In the genomic region with DNA sequence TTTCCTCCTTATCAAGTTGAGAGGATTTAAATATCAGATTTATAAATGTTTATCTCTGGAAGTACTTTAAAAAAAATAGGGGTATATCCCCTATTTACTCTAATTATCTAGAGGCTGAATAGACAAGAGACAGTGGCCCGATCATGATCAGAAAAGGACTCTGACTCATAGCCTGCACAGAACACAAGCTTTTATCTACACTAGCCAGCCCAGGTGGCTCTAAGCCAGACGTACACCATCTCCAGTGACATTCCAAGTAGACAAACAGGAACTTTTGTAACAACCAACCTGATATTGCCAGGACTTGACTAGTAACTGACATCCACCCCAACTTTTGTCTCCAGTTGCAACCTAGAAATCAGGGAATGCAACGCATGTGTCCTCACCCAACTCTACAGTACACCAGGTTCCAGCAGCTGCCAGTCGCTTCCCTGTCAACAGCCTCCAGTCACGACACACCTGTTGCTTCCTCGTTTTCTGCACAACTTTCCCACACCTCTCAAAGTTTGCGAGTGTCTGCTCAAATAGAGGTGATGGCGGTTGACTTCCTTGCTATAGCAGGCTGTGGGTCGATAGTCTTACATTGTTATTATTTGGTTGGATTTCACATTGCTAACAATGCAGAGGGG, we compare ENCODE assay signal across 26 mouse cellular contexts.
DNase-seq lines count a peak whose midpoint lies in the region; ATAC-seq and TF ChIP-seq lines count a peak whose summit lies in the region.
"Had no signal": no experiment of that assay in that cellular context is flagged by ENCODE, and none has a peak within 500 bp of the region (broad histone marks: within the 10 kb centered on the region; RNA-seq: fewer than 3 reads in every experiment).

No protein-coding gene starts in this region.

- no peak overlapping the region for H3K9ac ChIP-seq in forebrain, embryonic 14.5 days (ENCODE audit: low read length)
- H3K9ac ChIP-seq in liver, postnatal 0 days (replicated peaks): no peak overlapping the region
- H3K9ac ChIP-seq in liver, embryonic 11.5 days (ENCODE audit: low read depth, low read length): no peak overlapping the region
- H3K9ac ChIP-seq: forebrain, embryonic 12.5 days; hindbrain, embryonic 15.5 days; limb, embryonic 15.5 days; stomach, embryonic 15.5 days had no signal

- 88% methylated on average over 9 of the region's 9 CpGs for WGBS in forebrain, embryonic 10.5 days
- 90% methylated on average over 9 of the region's 9 CpGs for WGBS in forebrain, embryonic 14.5 days
- WGBS in liver, postnatal 0 days (ENCODE audit: insufficient replicate concordance): 71% methylated on average over 9 of the region's 9 CpGs
- 79% methylated on average over 9 of the region's 9 CpGs for WGBS in liver, embryonic 11.5 days

- H3K4me3 ChIP-seq in forebrain, embryonic 10.5 days: no peak overlapping the region
- H3K4me3 ChIP-seq in forebrain, embryonic 14.5 days (ENCODE audit: low read depth, low read length): no peak overlapping the region
- H3K4me3 ChIP-seq in liver, postnatal 0 days (ENCODE audit: low read depth, low read length): no peak overlapping the region
- no peak overlapping the region for H3K4me3 ChIP-seq in liver, embryonic 11.5 days (ENCODE audit: low read depth, low read length)
- H3K4me3 ChIP-seq: forebrain, embryonic 12.5 days; hindbrain, embryonic 15.5 days; limb, embryonic 15.5 days; stomach, embryonic 15.5 days had no signal

- no peak for ATAC-seq in forebrain, embryonic 14.5 days
- peak; percentile 27; the same call in 1 of the 2 replicates for ATAC-seq in liver, postnatal 0 days
- ATAC-seq in liver, embryonic 11.5 days (replicated peaks; ENCODE audit: low FRiP score): no peak
- ATAC-seq in megakaryocyte-erythroid progenitor cell, adult 5-6 weeks (replicated peaks; ENCODE audit: low FRiP score, low TSS enrichment, poor library complexity, severe bottlenecking): no peak

- no peak for TF ChIP-seq EP300 in liver, postnatal 0 days (IDR thresholded peaks at IDR 0.05; ENCODE audit: low read depth)

- peak; percentile 9 for DNase-seq in forebrain, embryonic 10.5 days (ENCODE audit: extremely low spot score, low spot score)
- DNase-seq in forebrain, embryonic 14.5 days (ENCODE audit: low spot score): no peak
- DNase-seq in liver, postnatal 0 days: no peak
- no peak for DNase-seq in liver, embryonic 11.5 days (ENCODE audit: low spot score)
- DNase-seq in adipocyte (ENCODE audit: low spot score): peak; percentile 16
- DNase-seq in thymus, postnatal 14 days: no peak
- DNase-seq: adrenal gland, postnatal 36 days; cerebellum, adult 9-10 months; heart, postnatal 4 days; kidney, adult 2 months; layer of hippocampus, adult 9-11 months; left cerebral cortex, postnatal 4 days; lung, adult 18-20 months; lung, postnatal 14 days; midbrain, embryonic 14.5 days; right cerebral cortex, adult 18-20 months; thymus, adult 18-20 months; thymus, postnatal 4 days had no signal

- TF ChIP-seq CTCF in liver, postnatal 0 days (IDR thresholded peaks at IDR 0.05; ENCODE audit: low read depth): no peak

- H3K27ac ChIP-seq in forebrain, embryonic 10.5 days: no peak overlapping the region
- no peak overlapping the region for H3K27ac ChIP-seq in forebrain, embryonic 14.5 days (ENCODE audit: low read depth, low read length)
- H3K27ac ChIP-seq in liver, postnatal 0 days (ENCODE audit: low read depth): no peak overlapping the region
- no peak overlapping the region for H3K27ac ChIP-seq in liver, embryonic 11.5 days (ENCODE audit: low read depth, low read length)
- H3K27ac ChIP-seq: forebrain, embryonic 12.5 days; hindbrain, embryonic 15.5 days; kidney, postnatal 0 days; limb, embryonic 15.5 days; stomach, embryonic 15.5 days had no signal

- no peaks in the 10 kb centered on the region for H3K27me3 ChIP-seq in forebrain, embryonic 10.5 days (ENCODE audit: poor library complexity, severe bottlenecking)
- H3K27me3 ChIP-seq in forebrain, embryonic 14.5 days (replicated peaks; ENCODE audit: control insufficient read depth, insufficient read depth, low read length): no peaks in the 10 kb centered on the region
- no peaks in the 10 kb centered on the region for H3K27me3 ChIP-seq in liver, postnatal 0 days (ENCODE audit: insufficient read depth, low read length)
- no peaks in the 10 kb centered on the region for H3K27me3 ChIP-seq in liver, embryonic 11.5 days (replicated peaks; ENCODE audit: control insufficient read depth, insufficient read depth, low read length)
- H3K27me3 ChIP-seq: CH12.LX; forebrain, embryonic 12.5 days; hindbrain, embryonic 15.5 days; limb, embryonic 15.5 days; stomach, embryonic 15.5 days had no signal

- no peaks in the 10 kb centered on the region for H3K4me1 ChIP-seq in forebrain, embryonic 10.5 days
- H3K4me1 ChIP-seq in forebrain, embryonic 14.5 days (ENCODE audit: control insufficient read depth, insufficient read depth, low read length): no peaks in the 10 kb centered on the region
- no peaks in the 10 kb centered on the region for H3K4me1 ChIP-seq in liver, postnatal 0 days (ENCODE audit: insufficient read depth)
- no peaks in the 10 kb centered on the region for H3K4me1 ChIP-seq in liver, embryonic 11.5 days (replicated peaks; ENCODE audit: control insufficient read depth, insufficient read depth, low read length)
- H3K4me1 ChIP-seq: forebrain, embryonic 12.5 days; hindbrain, embryonic 15.5 days; limb, embryonic 15.5 days; stomach, embryonic 15.5 days had no signal

- peaks cover 5% of the 10 kb centered on the region; the same call in 1 of the 2 replicates for H3K9me3 ChIP-seq in forebrain, embryonic 10.5 days
- peaks cover 2% of the 10 kb centered on the region; the same call in 1 of the 2 replicates for H3K9me3 ChIP-seq in forebrain, embryonic 14.5 days (replicated peaks; ENCODE audit: control insufficient read depth, low read length)
- peaks cover 9% of the 10 kb centered on the region for H3K9me3 ChIP-seq in liver, postnatal 0 days (ENCODE audit: low read length)
- no peaks in the 10 kb centered on the region for H3K9me3 ChIP-seq in liver, embryonic 11.5 days (ENCODE audit: control insufficient read depth, low read length)
- H3K9me3 ChIP-seq: hindbrain, embryonic 15.5 days; limb, embryonic 15.5 days; stomach, embryonic 15.5 days had no signal

- no peaks in the 10 kb centered on the region for H3K36me3 ChIP-seq in forebrain, embryonic 10.5 days (replicated peaks)
- no peaks in the 10 kb centered on the region for H3K36me3 ChIP-seq in forebrain, embryonic 14.5 days (ENCODE audit: control insufficient read depth, insufficient read depth, low read length)
- no peaks in the 10 kb centered on the region for H3K36me3 ChIP-seq in liver, postnatal 0 days (replicated peaks; ENCODE audit: insufficient read depth, low read length)
- no peaks in the 10 kb centered on the region for H3K36me3 ChIP-seq in liver, embryonic 11.5 days (ENCODE audit: control insufficient read depth, insufficient read depth, low read length)
- H3K36me3 ChIP-seq: forebrain, embryonic 12.5 days; G1E; hindbrain, embryonic 15.5 days; limb, embryonic 15.5 days; stomach, embryonic 15.5 days had no signal

- H3K4me2 ChIP-seq in forebrain, embryonic 14.5 days (ENCODE audit: low read length): no peak overlapping the region
- no peak overlapping the region for H3K4me2 ChIP-seq in liver, postnatal 0 days (ENCODE audit: low read depth, low read length)
- no peak overlapping the region for H3K4me2 ChIP-seq in liver, embryonic 11.5 days
- H3K4me2 ChIP-seq: forebrain, embryonic 12.5 days; hindbrain, embryonic 15.5 days; limb, embryonic 15.5 days; stomach, embryonic 15.5 days had no signal

Comparison
In these comparisons a context has a peak if more than half of its experiments do, and no peak if none do; other contexts are left out.
1. DNase-seq: peak in forebrain, embryonic 10.5 days (single experiment) and adipocyte (single experiment); none in forebrain, embryonic 14.5 days (single experiment), liver, postnatal 0 days (single experiment), liver, embryonic 11.5 days (single experiment) and thymus, postnatal 14 days (single experiment).